ENCODE assay signal across 9 mouse cellular contexts in genomic region chr14:103720637-103721355, GRCm38 (mm10).
DNase-seq lines count a peak whose midpoint lies in the region; ATAC-seq and TF ChIP-seq lines count a peak whose summit lies in the region.
"Had no signal": no experiment of that assay in that cellular context is flagged by ENCODE, and none has a peak within 500 bp of the region (broad histone marks: within the 10 kb centered on the region; RNA-seq: fewer than 3 reads in every experiment).

No protein-coding gene starts in this region.

- H3K4me1 ChIP-seq in embryonic facial prominence, embryonic 14.5 days (ENCODE audit: control insufficient read depth, insufficient read depth, low read length) = no peaks in the 10 kb centered on the region
- H3K4me1 ChIP-seq in hindbrain, embryonic 11.5 days (replicated peaks; ENCODE audit: control insufficient read depth, insufficient read depth, low read length) = peaks cover 2% of the 10 kb centered on the region; the same call in 1 of the 2 replicates
- peaks cover 13% of the 10 kb centered on the region; the same call in 1 of the 2 replicates for H3K4me1 ChIP-seq in midbrain, embryonic 14.5 days (ENCODE audit: control insufficient read depth, insufficient read depth, low read length)

- no peak overlapping the region for H3K9ac ChIP-seq in embryonic facial prominence, embryonic 14.5 days (ENCODE audit: low read depth, low read length)
- H3K9ac ChIP-seq in hindbrain, embryonic 11.5 days (ENCODE audit: low read depth, low read length) = no peak overlapping the region
- H3K9ac ChIP-seq in midbrain, embryonic 14.5 days (replicated peaks; ENCODE audit: low read length) = no peak overlapping the region
- H3K9ac ChIP-seq: limb, embryonic 13.5 days had no signal

- WGBS in embryonic facial prominence, embryonic 14.5 days = 53% methylated on average over 13 of the region's 13 CpGs
- WGBS in hindbrain, embryonic 11.5 days = 55% methylated on average over 13 of the region's 13 CpGs
- WGBS in midbrain, embryonic 14.5 days = 53% methylated on average over 13 of the region's 13 CpGs

- ATAC-seq in embryonic facial prominence, embryonic 14.5 days (ENCODE audit: low read depth) = no peak
- peak; percentile 74 for ATAC-seq in hindbrain, embryonic 11.5 days (ENCODE audit: low FRiP score)
- ATAC-seq in midbrain, embryonic 14.5 days (ENCODE audit: low FRiP score, low TSS enrichment) = no peak

- intact Hi-C loops in gastrocnemius, adult 2 months (cut with DNase I) = loop anchor here (10.0 kb wide), 2 partner anchors 124 to 1094 kb away; partner anchors contain the start of gene Ednrb
- intact Hi-C loops in left cerebral cortex, postnatal 10 days (cut with DNase I) = loop anchor here (5.0 kb wide), 1 partner anchor 122 kb away; the partner anchor contains the start of gene Ednrb

- H3K4me3 ChIP-seq in gastrocnemius, adult 2 months = no peak overlapping the region
- no peak overlapping the region for H3K4me3 ChIP-seq in embryonic facial prominence, embryonic 14.5 days (ENCODE audit: low read depth, low read length)
- H3K4me3 ChIP-seq in hindbrain, embryonic 11.5 days (ENCODE audit: low read depth, low read length) = no peak overlapping the region
- H3K4me3 ChIP-seq in midbrain, embryonic 14.5 days (replicated peaks; ENCODE audit: low read depth, low read length) = no peak overlapping the region
- H3K4me3 ChIP-seq: limb, embryonic 13.5 days had no signal

- no peak overlapping the region for H3K27ac ChIP-seq in gastrocnemius, adult 2 months
- no peak overlapping the region for H3K27ac ChIP-seq in embryonic facial prominence, embryonic 14.5 days (replicated peaks; ENCODE audit: low read depth, low read length)
- peak overlapping the region; percentile 36; the same call in 1 of the 2 replicates for H3K27ac ChIP-seq in hindbrain, embryonic 11.5 days (ENCODE audit: low read depth, low read length)
- H3K27ac ChIP-seq in midbrain, embryonic 14.5 days (replicated peaks; ENCODE audit: low read depth, low read length) = 0 out of 2 replicates have a peak overlapping the region, but pooled peaks have one; percentile 49
- H3K27ac ChIP-seq: limb, embryonic 13.5 days had no signal

- H3K36me3 ChIP-seq in embryonic facial prominence, embryonic 14.5 days (ENCODE audit: control insufficient read depth, insufficient read depth, low read length) = no peaks in the 10 kb centered on the region
- no peaks in the 10 kb centered on the region for H3K36me3 ChIP-seq in hindbrain, embryonic 11.5 days (ENCODE audit: control insufficient read depth, insufficient read depth, low read length)
- H3K36me3 ChIP-seq in midbrain, embryonic 14.5 days (ENCODE audit: control insufficient read depth, insufficient read depth, low read length) = no peaks in the 10 kb centered on the region
- H3K36me3 ChIP-seq: limb, embryonic 13.5 days had no signal

- TF ChIP-seq CTCF in gastrocnemius, adult 2 months (IDR thresholded peaks at IDR 0.05) = peak; percentile 64

- no peaks in the 10 kb centered on the region for H3K27me3 ChIP-seq in embryonic facial prominence, embryonic 14.5 days (replicated peaks; ENCODE audit: control insufficient read depth, insufficient read depth, low read length)
- H3K27me3 ChIP-seq in hindbrain, embryonic 11.5 days (ENCODE audit: control insufficient read depth, insufficient read depth, low read length) = no peaks in the 10 kb centered on the region; the same call in 1 of the 2 replicates
- no peaks in the 10 kb centered on the region for H3K27me3 ChIP-seq in midbrain, embryonic 14.5 days (ENCODE audit: control insufficient read depth, insufficient read depth, low read length)
- H3K27me3 ChIP-seq: limb, embryonic 13.5 days had no signal

- H3K4me2 ChIP-seq in embryonic facial prominence, embryonic 14.5 days (ENCODE audit: low read depth, low read length) = no peak overlapping the region
- H3K4me2 ChIP-seq in hindbrain, embryonic 11.5 days (replicated peaks; ENCODE audit: low read depth, low read length) = no peak overlapping the region
- no peak overlapping the region for H3K4me2 ChIP-seq in midbrain, embryonic 14.5 days (ENCODE audit: low read length)
- H3K4me2 ChIP-seq: limb, embryonic 13.5 days had no signal

- H3K9me3 ChIP-seq in embryonic facial prominence, embryonic 14.5 days (ENCODE audit: control insufficient read depth, low read length) = no peaks in the 10 kb centered on the region
- H3K9me3 ChIP-seq in hindbrain, embryonic 11.5 days (ENCODE audit: control insufficient read depth, low read length) = no peaks in the 10 kb centered on the region
- no peaks in the 10 kb centered on the region for H3K9me3 ChIP-seq in midbrain, embryonic 14.5 days (ENCODE audit: control insufficient read depth, low read length)
- H3K9me3 ChIP-seq: limb, embryonic 13.5 days had no signal

- DNase-seq in gastrocnemius, adult 2 months = peak; percentile 62
- no peak for DNase-seq in gastrocnemius, postnatal 25 days
- peak; percentile 31 for DNase-seq in adrenal gland, adult 2 months
- DNase-seq in embryonic facial prominence, embryonic 14.5 days (ENCODE audit: low spot score) = peak; percentile 64
- DNase-seq in hindbrain, embryonic 11.5 days (ENCODE audit: low spot score) = peak; percentile 86
- DNase-seq in left cerebral cortex, postnatal 10 days (ENCODE audit: extremely low spot score in 1 of 2, low spot score in 2 of 2) = peak; percentile 38 to 79
- DNase-seq in midbrain, embryonic 14.5 days = peak; percentile 86
- DNase-seq in telencephalon, adult 2 months (ENCODE audit: low read depth, low spot score) = peak; percentile 60

Comparison
In these comparisons a context has a peak if more than half of its experiments do, and no peak if none do; other contexts are left out.
1. H3K27ac ChIP-seq: peak in hindbrain, embryonic 11.5 days (single experiment) and midbrain, embryonic 14.5 days (single experiment); none in gastrocnemius, adult 2 months (single experiment) and embryonic facial prominence, embryonic 14.5 days (single experiment).